Mouse (Mus musculus) forebrain, postnatal 0 days (tissue): Measurements from ENCODE around the gene Cenpb. TPM values are rescaled to one million over a fixed set of nuclear protein-coding genes. Genes with fewer than 3 reads are reported as not detected.

Source experiments
- ATAC-seq: fragments of 200-750 bp; cut with Nextera tagmentation; 2 replicates; pipeline ENCODE4 v1.8.0; 2017; ENCODE audit warnings: mild to moderate bottlenecking, moderate library complexity
- DNase-seq: peaks from one replicate; pipeline ENCODE4 v3.0.0-alpha.2; 2015
- H3K27ac ChIP-seq: fragments of 300-500 bp; sonication (generic); 2 replicates; pipeline ENCODE4 v1.5.1; 2014; ENCODE audit warnings: low read depth, mild to moderate bottlenecking, antibody characterized with exemption, low read length, moderate library complexity, mixed read lengths
- H3K27me3 ChIP-seq: fragments of 300-500 bp; sonication (generic); 2 replicates; pipeline ENCODE4 v1.6.1; 2014; ENCODE audit warnings: mild to moderate bottlenecking, low read length, mixed read lengths; ENCODE audit not compliant: insufficient read depth
- H3K36me3 ChIP-seq: fragments of 300-500 bp; sonication (generic); 2 replicates; pipeline ENCODE4 v1.6.1; 2014; ENCODE audit warnings: mild to moderate bottlenecking, moderate library complexity; ENCODE audit not compliant: insufficient read depth
- H3K4me1 ChIP-seq: fragments of 300-500 bp; sonication (generic); 2 replicates; pipeline ENCODE4 v1.6.1; 2014; ENCODE audit warnings: antibody characterized with exemption; ENCODE audit not compliant: insufficient read depth
- H3K4me2 ChIP-seq: fragments of 300-500 bp; sonication (generic); 2 replicates; pipeline ENCODE4 v1.6.1; 2014; ENCODE audit warnings: low read depth, mild to moderate bottlenecking, moderate library complexity
- H3K4me3 ChIP-seq: fragments of 300-500 bp; sonication (generic); 2 replicates; pipeline ENCODE4 v1.5.1; 2014; ENCODE audit warnings: low read depth, low read length, mixed read lengths
- H3K9ac ChIP-seq: fragments of 300-500 bp; sonication (generic); 2 replicates; pipeline ENCODE4 v1.6.1; 2014; ENCODE audit warnings: mild to moderate bottlenecking
- H3K9me3 ChIP-seq: fragments of 300-500 bp; sonication (generic); 2 replicates; pipeline ENCODE4 v1.6.1; 2016; ENCODE audit warnings: low read length
- CTCF ChIP-seq: sonication (generic); IDR thresholded peaks from 2 replicates; pipeline ENCODE4 v1.5.1; 2016; ENCODE audit warnings: antibody characterized with exemption, control low read depth, low read depth
- WGBS: fragments of 180-500 bp; shearing (Covaris S2); extraction: QIAGEN DNeasy Blood & Tissue Kit; methylation state at CpG from one replicate; pipeline ENCODE4 v1.1.7; 2014; 5-methylcytosine and 5-hydroxymethylcytosine counted together
- polyA plus RNA-seq: library from polyadenylated mRNA; unstranded; fragments of >200 nt; fragmentation: Nextera tagmentation; extraction: Ambion mirVana; gene quantifications from 2 replicates; pipeline ENCODE4 v1.2.1, GENCODE M21; 2015
- total RNA-seq: library from RNA; depleted of rRNA; stranded (reverse); fragments of >200 nt; gene quantifications from 2 replicates; pipeline ENCODE4 v1.2.3, GENCODE M21; 2014

Gene Cenpb
- total and polyA plus RNA-seq, 2 experiments from 2014 or later = 17.9 to 120 TPM

- Histone ChIP-seq H3K4me2 (no peak overlapping the region), H3K27ac (no peak overlapping the region), H3K9me3 (no peaks in the 10 kb centered on the region), H3K4me1 (no peaks in the 10 kb centered on the region), H3K36me3 (peaks cover 4% of the 10 kb centered on the region), H3K4me3 (no peak overlapping the region), H3K9ac (no peak overlapping the region), H3K27me3 (no peaks in the 10 kb centered on the region)
- WGBS = 83% methylated on average over 4 of the region's 4 CpGs
- no peak for ATAC-seq
- no peak for TF ChIP-seq CTCF
- no peak for DNase-seq
These were observed 41.6 kb downstream of the Cenpb start for GRCm38 (mm10) chr2:131138296-131138695.

DNA sequence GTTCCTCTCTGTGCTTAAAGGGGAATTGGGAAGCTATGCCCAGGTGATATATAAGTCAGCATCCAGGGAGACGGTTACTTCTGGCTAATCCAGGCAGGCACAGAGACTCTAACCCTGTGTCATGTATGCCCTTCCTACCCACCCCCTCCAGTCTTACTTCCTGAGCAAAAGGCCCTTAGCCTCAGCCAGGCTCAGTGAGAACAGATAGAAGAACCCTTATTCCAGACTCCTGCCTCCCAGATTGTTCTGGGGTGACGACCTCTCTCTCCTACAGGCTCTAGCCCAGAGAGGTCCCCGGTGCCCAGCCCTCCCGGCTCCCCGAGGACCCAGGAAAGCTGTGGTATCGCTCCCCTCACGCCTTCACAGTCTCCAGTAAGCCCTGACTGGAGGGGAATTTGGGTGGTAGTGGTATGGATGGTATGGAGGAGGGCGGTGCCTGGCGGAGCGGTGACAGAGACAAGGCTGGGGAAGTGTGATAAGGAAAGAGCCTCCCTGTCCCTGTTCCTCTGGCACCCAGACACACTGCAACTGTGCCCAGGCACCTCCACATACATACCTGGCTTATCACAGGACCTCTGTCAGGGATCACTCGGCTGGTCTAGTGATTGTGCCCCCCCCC is 44.2 kb downstream of the Cenpb start:
- no peak for TF ChIP-seq CTCF
- no peak for ATAC-seq

GRCm38 (mm10) chr2:131134826-131135400 is 45.0 kb downstream of the Cenpb start:
- WGBS = 90% methylated on average over 8 of the region's 8 CpGs
- no peak for ATAC-seq
- H3K36me3 ChIP-seq = no peaks in the 10 kb centered on the region
- no peaks in the 10 kb centered on the region for H3K4me1 ChIP-seq
- no peak for TF ChIP-seq CTCF
- no peaks in the 10 kb centered on the region for H3K27me3 ChIP-seq
- DNase-seq = no peak
- no peak overlapping the region for H3K4me3 ChIP-seq
- H3K9ac ChIP-seq = no peak overlapping the region
- no peak overlapping the region for H3K4me2 ChIP-seq
- no peaks in the 10 kb centered on the region for H3K9me3 ChIP-seq
- no peak overlapping the region for H3K27ac ChIP-seq

More for the DNA sequence above, 44.2 kb downstream of the Cenpb start:
- DNase-seq = no peak
- H3K27ac ChIP-seq = no peak overlapping the region
- no peaks in the 10 kb centered on the region for H3K36me3 ChIP-seq
- 80% methylated on average over 11 of the region's 11 CpGs for WGBS
- no peaks in the 10 kb centered on the region for H3K9me3 ChIP-seq
- no peak overlapping the region for H3K9ac ChIP-seq
- H3K4me1 ChIP-seq = no peaks in the 10 kb centered on the region
- no peak overlapping the region for H3K4me2 ChIP-seq
- H3K4me3 ChIP-seq = no peak overlapping the region
- no peaks in the 10 kb centered on the region for H3K27me3 ChIP-seq

DNA sequence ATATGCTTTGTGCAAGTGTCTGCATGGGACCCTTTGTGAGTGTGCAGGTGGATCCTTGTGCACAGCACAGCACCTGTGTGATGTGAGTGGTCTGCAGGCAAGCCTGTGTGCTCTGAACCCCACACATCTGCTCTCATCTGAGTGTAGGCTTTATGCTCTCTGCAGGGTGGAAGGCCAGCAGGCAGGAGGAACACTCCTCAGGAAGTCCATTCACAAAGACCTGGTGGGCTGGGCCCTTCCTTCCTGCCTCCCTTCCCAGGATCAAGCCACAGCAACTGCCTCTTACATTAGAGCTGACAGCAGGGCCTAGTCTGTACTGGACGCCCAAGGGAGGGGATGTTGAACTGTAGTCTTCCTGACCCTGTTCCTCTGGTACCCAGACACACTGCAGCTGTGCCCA is 45.5 kb downstream of the Cenpb start:
- H3K9me3 ChIP-seq = no peaks in the 10 kb centered on the region
- no peak overlapping the region for H3K9ac ChIP-seq
- no peak overlapping the region for H3K4me3 ChIP-seq
- H3K36me3 ChIP-seq = no peaks in the 10 kb centered on the region
- WGBS = 50% methylated on average over 1 of the region's 1 CpGs
- TF ChIP-seq CTCF = no peak
- ATAC-seq = 0 out of 2 replicates have a peak, but pooled peaks have one; percentile 8
- H3K27me3 ChIP-seq = no peaks in the 10 kb centered on the region
- H3K4me1 ChIP-seq = no peaks in the 10 kb centered on the region
- H3K27ac ChIP-seq = no peak overlapping the region
- no peak overlapping the region for H3K4me2 ChIP-seq
- DNase-seq = no peak

DNA sequence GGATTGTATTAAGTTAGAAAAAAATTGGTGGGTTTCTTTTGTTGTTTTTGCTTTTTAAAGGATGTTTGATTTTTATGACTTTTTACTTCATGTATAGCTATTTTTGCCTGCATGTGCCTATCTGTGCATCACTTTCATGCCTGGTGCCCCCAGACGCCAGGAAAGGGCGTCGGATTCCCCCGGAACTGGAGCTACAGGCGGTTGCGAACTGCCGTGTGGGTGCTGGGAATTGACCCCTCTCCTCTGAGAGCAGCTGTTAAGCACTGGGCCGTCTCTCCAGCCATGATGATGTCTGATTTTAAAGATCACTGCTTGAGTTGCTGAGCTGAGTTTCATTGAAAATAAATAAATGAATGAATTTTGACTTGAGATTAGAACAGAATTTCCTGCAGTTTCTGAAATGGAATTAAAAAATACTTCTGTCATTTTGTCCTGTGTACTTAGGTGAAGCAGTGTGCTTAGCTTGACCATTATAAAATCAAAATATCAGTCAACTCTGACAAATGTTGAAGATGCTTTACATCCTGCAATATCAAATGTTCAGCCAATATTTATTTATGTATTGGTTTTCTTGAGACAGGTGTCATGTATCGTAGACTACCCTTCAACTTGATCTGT is 46.8 kb downstream of the Cenpb start, which contains the start of gene Gm11037:
Gene Gm11037 (plus strand): TSS at position 568 of the 618 bp plus-strand sequence.
- Histone ChIP-seq H3K4me3 (no peak within 1 kb of the TSS), H3K4me1 (no peaks in the 10 kb centered on the region), H3K4me2 (no peak within 1 kb of the TSS), H3K9me3 (no peaks in the 10 kb centered on the region), H3K27me3 (no peaks in the 10 kb centered on the region), H3K36me3 (no peaks in the 10 kb centered on the region), H3K9ac (no peak within 1 kb of the TSS), H3K27ac (no peak within 1 kb of the TSS)
- ATAC-seq = no peak
- DNase-seq = no peak
- TF ChIP-seq CTCF = no peak
- WGBS = 88% methylated on average over 9 of the region's 9 CpGs

- no peak overlapping the region for H3K27ac ChIP-seq
- H3K36me3 ChIP-seq = no peaks in the 10 kb centered on the region
- H3K9me3 ChIP-seq = no peaks in the 10 kb centered on the region
- no peaks in the 10 kb centered on the region for H3K4me1 ChIP-seq
- TF ChIP-seq CTCF = no peak
- DNase-seq (no peak), ATAC-seq (no peak)
- H3K4me2 ChIP-seq = no peak overlapping the region
- no peaks in the 10 kb centered on the region for H3K27me3 ChIP-seq
- H3K9ac ChIP-seq = no peak overlapping the region
- WGBS = 86% methylated on average over 10 of the region's 10 CpGs
- no peak overlapping the region for H3K4me3 ChIP-seq
These were observed 47.6 kb downstream of the Cenpb start for GRCm38 (mm10) chr2:131132111-131132888.
